ENCODE assay signal across 10 mouse cellular contexts in genomic region chr7:113069336-113069924, GRCm38 (mm10).
"Had no signal": no experiment of that assay in that cellular context is flagged by ENCODE, and none has a peak within 500 bp of the region (broad histone marks: within the 10 kb centered on the region; RNA-seq: fewer than 3 reads in every experiment).

No protein-coding gene starts in this region.

- H3K27me3 ChIP-seq: limb, embryonic 13.5 days; neural tube, embryonic 12.5 days had no signal

- DNase-seq: kidney, postnatal 4 days; left cerebral cortex, postnatal 4 days; lung, adult 18-20 months; midbrain, embryonic 14.5 days; thymus, postnatal 4 days had no signal

- H3K4me3 ChIP-seq: layer of hippocampus, adult 2 months; limb, embryonic 13.5 days; neural tube, embryonic 12.5 days had no signal

- H3K9me3 ChIP-seq: limb, embryonic 13.5 days; neural tube, embryonic 12.5 days had no signal

- H3K4me2 ChIP-seq: limb, embryonic 13.5 days; neural tube, embryonic 12.5 days had no signal

- H3K36me3 ChIP-seq: limb, embryonic 13.5 days; neural tube, embryonic 12.5 days had no signal

- H3K9ac ChIP-seq: limb, embryonic 13.5 days; liver, embryonic 14.5 days; neural tube, embryonic 12.5 days had no signal

- H3K27ac ChIP-seq: layer of hippocampus, adult 2 months; limb, embryonic 13.5 days; liver, embryonic 14.5 days; neural tube, embryonic 12.5 days; stomach, postnatal 0 days had no signal
